Mouse (Mus musculus): ENCODE results near the gene Glipr1. TPM values are rescaled to one million over a fixed set of nuclear protein-coding genes. Genes with fewer than 3 reads are reported as not detected.
"Not testable (repeated sequence)": the region's sequence is repeated elsewhere in the genome, so short reads cannot be mapped to it uniquely, and the experiment has no call there.

Glipr1 gene
- polyA plus RNA-seq (2016; fragmentation: Nextera tagmentation; extraction: Ambion mirVana): 0.82 and 1.0 TPM in 2 replicates

- 77% methylated on average over 9 of the region's 9 CpGs for WGBS
- Histone ChIP-seq H3K9me3 (no peaks in the 10 kb centered on the region), H3K27me3 (ENCODE audit: poor library complexity, severe bottlenecking) (no peaks in the 10 kb centered on the region), H3K36me3 (replicated peaks) (no peaks in the 10 kb centered on the region), H3K4me3 (no peak within 1 kb of the TSS), H3K4me1 (no peaks in the 10 kb centered on the region), H3K27ac (no peak within 1 kb of the TSS)
- DNase-seq (ENCODE audit: extremely low spot score, low spot score): no peak
These were observed at the start of gene Glipr1 for GRCm38 (mm10) chr10:112002544-112003215. Gene Glipr1, minus strand, starts transcription at chr10:112002631.

GRCm38 (mm10) chr10:112051956-112052355 is 49.5 kb upstream of the Glipr1 start:
- not testable (repeated sequence) for DNase-seq (ENCODE audit: extremely low spot score, low spot score)

DNA sequence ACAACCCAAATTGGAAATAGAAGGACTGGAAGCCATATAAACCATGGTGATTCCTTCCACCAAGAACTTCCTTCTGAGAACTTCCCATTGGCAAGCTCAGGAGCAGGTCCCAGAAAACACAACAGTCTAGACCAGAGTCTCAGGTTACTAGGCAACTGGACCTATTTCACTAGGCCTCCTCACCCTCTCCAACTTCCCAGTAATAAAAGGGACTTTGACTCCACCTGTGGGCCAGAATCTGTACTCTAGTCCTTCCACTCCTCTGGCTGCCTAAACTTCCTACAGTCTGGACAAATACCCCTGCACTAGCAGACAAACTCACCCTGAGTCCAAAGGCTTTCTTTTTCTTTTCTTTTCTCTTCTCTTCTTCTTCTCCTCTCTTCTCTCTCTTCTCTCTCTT is 48.8 kb upstream of the Glipr1 start:
- no peaks in the 10 kb centered on the region for H3K9me3 ChIP-seq

More at GRCm38 (mm10) chr10:112051956-112052355, 49.5 kb upstream of the Glipr1 start:
- H3K4me1 ChIP-seq; H3K27me3 ChIP-seq (ENCODE audit: poor library complexity, severe bottlenecking); H3K27ac ChIP-seq; H3K4me3 ChIP-seq; H3K9me3 ChIP-seq; H3K36me3 ChIP-seq (replicated peaks): not testable (repeated sequence)
- 80% methylated on average over 2 of the region's 2 CpGs for WGBS

GRCm38 (mm10) chr10:112044283-112044682 is 41.9 kb upstream of the Glipr1 start:
- not testable (repeated sequence) for DNase-seq (ENCODE audit: extremely low spot score, low spot score); H3K4me1 ChIP-seq; H3K9me3 ChIP-seq; H3K27ac ChIP-seq; H3K36me3 ChIP-seq (replicated peaks); H3K27me3 ChIP-seq (ENCODE audit: poor library complexity, severe bottlenecking); H3K4me3 ChIP-seq
- 76% methylated on average over 14 of the region's 14 CpGs for WGBS

More for the DNA sequence above, 48.8 kb upstream of the Glipr1 start:
- Histone ChIP-seq H3K27ac (no peak overlapping the region), H3K27me3 (ENCODE audit: poor library complexity, severe bottlenecking) (no peaks in the 10 kb centered on the region), H3K4me1 (no peaks in the 10 kb centered on the region), H3K36me3 (replicated peaks) (no peaks in the 10 kb centered on the region), H3K4me3 (no peak overlapping the region)
- no peak for DNase-seq (ENCODE audit: extremely low spot score, low spot score)

DNA sequence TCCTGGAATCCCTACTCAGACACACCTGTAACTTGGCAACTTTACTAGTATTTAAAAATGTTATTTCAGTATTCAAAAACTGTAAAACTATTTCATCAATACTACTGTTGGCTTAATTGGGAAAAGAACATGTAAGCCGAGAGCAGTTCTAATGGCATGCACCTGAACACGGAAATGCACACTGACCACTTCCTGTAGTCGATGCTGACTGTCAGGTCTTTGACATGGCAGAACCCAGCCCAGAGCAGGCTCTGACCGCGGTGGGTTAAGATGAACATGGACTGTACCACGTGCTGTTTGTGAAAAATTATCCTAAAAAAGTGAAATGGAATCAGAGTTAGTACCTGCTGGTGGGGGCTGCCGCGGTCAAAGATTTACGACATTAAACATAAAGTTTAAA is 41.1 kb upstream of the Glipr1 start:
- H3K27ac ChIP-seq; H3K4me1 ChIP-seq; DNase-seq (ENCODE audit: extremely low spot score, low spot score); H3K4me3 ChIP-seq; H3K9me3 ChIP-seq; H3K27me3 ChIP-seq (ENCODE audit: poor library complexity, severe bottlenecking); H3K36me3 ChIP-seq (replicated peaks): not testable (repeated sequence)
- whole genome bisulfite sequencing: 85% methylated on average over 9 of the region's 9 CpGs

GRCm38 (mm10) chr10:112028689-112029088 is 26.3 kb upstream of the Glipr1 start:
- not testable (repeated sequence) for H3K27ac ChIP-seq; H3K4me3 ChIP-seq; H3K27me3 ChIP-seq (ENCODE audit: poor library complexity, severe bottlenecking); DNase-seq (ENCODE audit: extremely low spot score, low spot score); H3K4me1 ChIP-seq; H3K9me3 ChIP-seq; H3K36me3 ChIP-seq (replicated peaks)
- 78% methylated on average over 3 of the region's 3 CpGs for WGBS

DNA sequence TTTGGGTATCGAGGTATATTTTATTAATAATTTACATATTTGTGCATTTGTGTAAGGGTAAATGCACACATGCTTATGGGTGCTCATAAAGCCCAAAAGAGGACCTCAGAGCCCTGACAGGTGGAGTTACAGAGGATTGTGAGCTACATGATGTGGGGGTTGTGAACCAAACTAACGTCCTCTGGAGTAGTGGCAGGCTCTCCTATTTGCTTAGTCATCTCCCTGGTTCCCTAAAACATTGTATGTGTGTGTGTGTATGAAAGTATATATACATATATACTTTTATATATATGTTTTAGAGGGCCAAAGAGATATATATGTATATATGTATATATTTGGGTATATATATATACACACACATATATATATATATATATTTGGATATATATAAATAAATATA is 21.2 kb upstream of the Glipr1 start:
- 88% methylated on average over 2 of the region's 2 CpGs for WGBS
- Histone ChIP-seq H3K36me3 (replicated peaks) (no peaks in the 10 kb centered on the region), H3K9me3 (no peaks in the 10 kb centered on the region), H3K27me3 (ENCODE audit: poor library complexity, severe bottlenecking) (no peaks in the 10 kb centered on the region), H3K4me3 (no peak overlapping the region), H3K4me1 (no peaks in the 10 kb centered on the region), H3K27ac (no peak overlapping the region)
- no peak for DNase-seq (ENCODE audit: extremely low spot score, low spot score)

DNA sequence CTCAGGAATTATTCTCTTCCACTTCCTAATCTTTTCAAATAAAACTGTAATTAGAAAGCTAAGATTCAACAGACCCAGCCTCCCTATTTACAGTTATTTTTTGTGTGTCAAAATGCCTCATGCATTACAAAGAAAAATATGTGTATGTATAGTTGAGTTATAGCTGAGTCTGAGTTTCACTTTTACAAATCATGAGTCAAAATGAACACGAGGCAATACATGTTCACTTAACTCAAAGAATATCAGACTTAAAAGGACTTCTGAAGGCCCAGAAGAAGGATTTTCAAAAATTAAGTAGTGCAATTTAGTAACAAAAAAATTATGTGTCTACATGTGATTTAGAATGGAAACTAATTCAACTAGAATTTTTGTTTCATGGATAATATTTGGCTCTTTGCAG is 7.1 kb upstream of the Glipr1 start:
- H3K4me1 ChIP-seq; H3K27me3 ChIP-seq (ENCODE audit: poor library complexity, severe bottlenecking): not testable (repeated sequence)

GRCm38 (mm10) chr10:112001756-112002520 is 493 bp downstream of the Glipr1 start:
- no peak for DNase-seq (ENCODE audit: extremely low spot score, low spot score)
- no peak overlapping the region for H3K4me3 ChIP-seq
- H3K36me3 ChIP-seq (replicated peaks): no peaks in the 10 kb centered on the region
- H3K27ac ChIP-seq: no peak overlapping the region
- WGBS: 90% methylated on average over 9 of the region's 9 CpGs
- H3K27me3 ChIP-seq (ENCODE audit: poor library complexity, severe bottlenecking): no peaks in the 10 kb centered on the region
- no peaks in the 10 kb centered on the region for H3K9me3 ChIP-seq
- H3K4me1 ChIP-seq: no peaks in the 10 kb centered on the region

More for the DNA sequence above, 7.1 kb upstream of the Glipr1 start:
- H3K9me3 ChIP-seq; H3K36me3 ChIP-seq (replicated peaks); H3K4me3 ChIP-seq; DNase-seq (ENCODE audit: extremely low spot score, low spot score); H3K27ac ChIP-seq: not testable (repeated sequence)
- 91% methylated on average over 1 of the region's 1 CpGs for WGBS

DNA sequence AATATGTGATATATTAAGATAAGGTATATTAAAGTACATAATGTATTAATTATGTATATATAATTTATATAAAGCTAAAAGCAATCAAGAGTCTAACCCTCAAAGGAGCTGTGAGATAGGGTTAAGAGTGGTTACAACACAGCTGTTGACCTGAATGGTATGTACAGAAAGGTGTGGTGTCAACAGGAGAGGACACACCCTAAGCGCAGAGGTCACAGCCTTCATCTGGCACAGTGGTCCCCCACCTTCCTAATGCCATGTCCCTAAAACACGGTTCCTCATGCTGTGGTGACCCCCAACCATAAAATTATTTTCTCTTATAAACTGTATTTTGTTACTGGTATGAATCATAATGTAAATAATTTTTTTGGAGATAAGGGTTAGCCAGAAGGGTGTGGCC is 1.1 kb downstream of the Glipr1 start:
- H3K36me3 ChIP-seq (replicated peaks): no peaks in the 10 kb centered on the region

DNA sequence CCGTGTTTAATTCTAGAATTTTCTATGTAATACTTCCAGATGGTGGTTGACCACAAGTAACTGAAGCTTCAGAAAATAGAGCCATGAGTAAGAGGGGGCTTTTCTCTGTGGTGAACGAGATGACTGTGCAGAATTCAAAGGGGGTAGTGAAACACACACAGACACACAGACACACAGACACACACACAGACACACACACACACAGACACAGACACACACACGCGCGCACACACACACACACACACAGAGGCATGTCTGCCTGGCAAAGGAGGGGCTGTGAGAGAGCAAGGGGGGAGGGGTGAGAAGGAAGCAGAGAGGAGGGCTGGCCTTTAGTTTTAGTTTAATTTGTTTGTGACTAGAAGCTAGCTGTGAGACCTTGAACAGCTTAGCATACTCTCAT is 1.9 kb downstream of the Glipr1 start:
- DNase-seq (ENCODE audit: extremely low spot score, low spot score): no peak
- H3K27ac ChIP-seq: no peak overlapping the region
- no peaks in the 10 kb centered on the region for H3K27me3 ChIP-seq (ENCODE audit: poor library complexity, severe bottlenecking)
- 89% methylated on average over 5 of the region's 5 CpGs for WGBS
- no peaks in the 10 kb centered on the region for H3K36me3 ChIP-seq (replicated peaks)
- no peak overlapping the region for H3K4me3 ChIP-seq
- no peaks in the 10 kb centered on the region for H3K9me3 ChIP-seq
- H3K4me1 ChIP-seq: no peaks in the 10 kb centered on the region

More for the DNA sequence above, 1.1 kb downstream of the Glipr1 start:
- H3K27ac ChIP-seq: no peak overlapping the region
- no peak for DNase-seq (ENCODE audit: extremely low spot score, low spot score)
- no peaks in the 10 kb centered on the region for H3K4me1 ChIP-seq
- no peak overlapping the region for H3K4me3 ChIP-seq
- no peaks in the 10 kb centered on the region for H3K27me3 ChIP-seq (ENCODE audit: poor library complexity, severe bottlenecking)
- no peaks in the 10 kb centered on the region for H3K9me3 ChIP-seq
- WGBS: 89% methylated on average over 2 of the region's 2 CpGs

DNA sequence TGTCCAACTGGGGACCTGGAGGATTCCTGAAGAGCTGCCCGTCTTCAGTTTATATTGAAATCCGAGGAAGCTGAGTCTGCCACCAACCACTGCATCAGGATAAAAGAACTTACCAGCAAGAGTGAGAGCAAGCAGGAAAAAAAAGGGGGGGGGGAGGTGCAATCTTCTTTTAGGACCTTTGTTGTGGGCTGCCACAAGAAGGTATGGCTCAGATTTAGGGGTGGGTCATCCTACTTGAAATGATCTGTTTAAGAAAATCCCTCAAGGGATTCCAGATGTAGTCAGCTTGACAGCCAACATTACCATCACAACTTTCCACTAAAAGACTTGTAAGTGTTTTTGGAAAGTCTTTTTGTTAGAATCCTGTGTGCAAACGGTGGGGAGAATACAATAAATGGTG is 2.7 kb downstream of the Glipr1 start:
- no peaks in the 10 kb centered on the region for H3K9me3 ChIP-seq
- no peak overlapping the region for H3K27ac ChIP-seq
- no peak overlapping the region for H3K4me3 ChIP-seq
- DNase-seq (ENCODE audit: extremely low spot score, low spot score): no peak
- no peaks in the 10 kb centered on the region for H3K36me3 ChIP-seq (replicated peaks)
- H3K27me3 ChIP-seq (ENCODE audit: poor library complexity, severe bottlenecking): no peaks in the 10 kb centered on the region
- no peaks in the 10 kb centered on the region for H3K4me1 ChIP-seq
- 73% methylated on average over 3 of the region's 3 CpGs for WGBS

DNA sequence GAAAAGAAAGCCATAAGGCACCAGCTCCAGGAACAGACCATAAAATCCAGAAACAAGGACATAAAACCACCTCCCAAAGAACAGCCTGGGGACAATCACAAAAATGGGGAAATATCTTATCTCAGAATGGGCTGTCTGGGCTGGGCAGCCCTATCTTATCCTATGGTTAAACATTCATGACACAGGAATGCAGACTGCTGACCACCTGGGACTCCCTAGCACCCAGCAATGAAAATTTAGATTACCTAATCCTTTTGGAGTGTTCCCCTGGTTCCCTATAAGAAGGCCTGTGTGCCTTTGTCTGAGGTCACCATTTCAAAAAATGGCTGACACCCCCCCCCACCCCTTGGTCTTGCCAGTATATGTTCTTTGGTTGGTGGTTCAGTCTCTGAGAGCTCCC is 4.8 kb downstream of the Glipr1 start:
- Histone ChIP-seq H3K27me3 (ENCODE audit: poor library complexity, severe bottlenecking) (no peaks in the 10 kb centered on the region), H3K9me3 (no peaks in the 10 kb centered on the region), H3K4me3 (no peak overlapping the region), H3K27ac (no peak overlapping the region), H3K36me3 (replicated peaks) (no peaks in the 10 kb centered on the region), H3K4me1 (no peaks in the 10 kb centered on the region)
- no peak for DNase-seq (ENCODE audit: extremely low spot score, low spot score)

Data from forebrain, embryonic 10.5 days (tissue).